In genomic region chr1:121004535-121004934, GRCm38 (mm10) we compare ENCODE assay signal across 11 mouse cellular contexts.
"Had no signal": no experiment of that assay in that cellular context is flagged by ENCODE, and none has a peak within 500 bp of the region (broad histone marks: within the 10 kb centered on the region; RNA-seq: fewer than 3 reads in every experiment).

No protein-coding gene starts in this region.

- ATAC-seq: liver, postnatal 0 days; lung, postnatal 0 days; midbrain, embryonic 13.5 days; midbrain, embryonic 15.5 days had no signal

- DNase-seq: liver, embryonic 13.5 days; liver, postnatal 0 days; lung, adult 2 months; lung, postnatal 14 days; lung, postnatal 36 days; thymus, adult 2 months; thymus, postnatal 25 days; thymus, postnatal 4 days had no signal
